Mouse (Mus musculus): ENCODE data around the gene Cmip. TPM values are rescaled to one million over a fixed set of nuclear protein-coding genes. Genes with fewer than 3 reads are reported as not detected.

The Cmip gene
- 31.8 and 32.1 TPM in 2 replicates for polyA plus RNA-seq (2015; fragmentation: Nextera tagmentation; extraction: Ambion mirVana)

DNA sequence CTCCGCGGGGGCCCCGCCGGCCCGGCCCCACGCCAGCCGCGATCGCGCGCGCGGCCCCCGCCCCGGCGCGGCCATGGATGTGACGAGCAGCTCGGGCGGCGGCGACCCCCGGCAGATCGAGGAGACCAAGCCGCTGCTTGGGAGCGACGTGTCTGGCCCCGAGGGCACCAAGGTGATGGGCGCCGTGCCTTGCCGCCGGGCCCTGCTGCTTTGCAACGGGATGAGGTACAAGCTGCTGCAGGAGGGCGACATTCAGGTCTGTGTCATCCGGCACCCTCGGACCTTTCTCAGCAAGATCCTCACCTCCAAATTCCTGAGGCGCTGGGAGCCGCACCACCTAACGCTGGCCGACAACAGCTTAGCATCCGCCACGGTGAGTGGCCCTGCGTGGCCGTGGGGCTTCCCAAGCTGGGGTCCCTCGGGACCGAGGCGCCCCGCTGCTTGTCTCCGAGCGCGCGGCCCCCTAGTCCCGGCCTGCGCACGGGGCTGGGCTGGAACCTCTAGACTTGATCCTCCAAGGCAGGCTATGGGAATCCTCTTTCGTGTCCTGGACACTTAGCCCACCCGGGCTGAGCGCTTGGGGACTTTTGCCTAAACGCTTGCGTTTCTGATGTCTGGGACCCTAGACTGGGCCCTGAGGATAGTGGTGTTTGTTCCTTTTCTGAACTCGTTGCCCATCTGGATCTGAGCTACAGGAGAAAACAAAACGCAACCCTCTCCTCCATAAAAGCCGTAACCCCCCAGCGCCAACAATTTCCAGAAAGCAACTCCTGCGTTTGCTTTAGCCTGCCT lies at the start of gene Cmip:
Gene Cmip, plus strand, starts transcription at position 36 of the 792 bp plus-strand sequence.
- peaks cover 44% of the 10 kb centered on the region for H3K4me1 ChIP-seq
- under 1% methylated on average over 56 of the region's 65 CpGs for WGBS
- H3K9me3 ChIP-seq: no peaks in the 10 kb centered on the region
- ATAC-seq (ENCODE audit: insufficient read depth, low FRiP score, low read depth): 0 out of 2 replicates have a peak, but pooled peaks have one; percentile 2
- no peaks in the 10 kb centered on the region for H3K36me3 ChIP-seq
- peak within 1 kb of the TSS; percentile 95 for H3K9ac ChIP-seq
- peak within 1 kb of the TSS; percentile 91 for H3K4me3 ChIP-seq (replicated peaks)
- peak within 1 kb of the TSS; percentile 89 for H3K4me2 ChIP-seq
- H3K27me3 ChIP-seq (replicated peaks): no peaks in the 10 kb centered on the region
- H3K27ac ChIP-seq: peak within 1 kb of the TSS; percentile 90

DNA sequence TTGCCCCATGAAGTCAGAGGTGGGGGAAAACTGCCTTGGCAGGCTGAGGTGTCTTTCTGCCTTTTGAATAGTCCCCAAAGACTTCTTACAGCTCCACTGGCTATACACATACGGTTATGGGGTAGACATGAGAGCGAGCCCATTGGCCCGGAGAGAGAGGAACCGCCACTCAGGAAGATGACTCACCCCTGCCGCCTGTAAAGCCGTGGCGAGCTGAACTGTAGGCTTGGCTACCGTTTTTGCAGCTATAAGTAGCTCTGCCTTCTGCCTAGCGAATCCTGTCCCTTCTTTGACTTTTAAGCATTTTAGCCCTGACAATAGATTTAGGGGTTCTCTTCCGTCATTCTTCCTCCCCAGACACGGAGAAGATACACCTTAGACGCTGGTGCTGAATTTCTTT lies 47.7 kb upstream of the Cmip start:
- no peak overlapping the region for H3K9ac ChIP-seq
- H3K27ac ChIP-seq: no peak overlapping the region
- no peaks in the 10 kb centered on the region for H3K27me3 ChIP-seq (replicated peaks)
- no peaks in the 10 kb centered on the region for H3K9me3 ChIP-seq
- ATAC-seq (ENCODE audit: insufficient read depth, low FRiP score, low read depth): no peak
- H3K4me1 ChIP-seq: no peaks in the 10 kb centered on the region
- H3K4me2 ChIP-seq: no peak overlapping the region
- H3K4me3 ChIP-seq (replicated peaks): no peak overlapping the region
- WGBS: 81% methylated on average over 12 of the region's 12 CpGs
- peaks cover 8% of the 10 kb centered on the region; the same call in 1 of the 2 replicates for H3K36me3 ChIP-seq

DNA sequence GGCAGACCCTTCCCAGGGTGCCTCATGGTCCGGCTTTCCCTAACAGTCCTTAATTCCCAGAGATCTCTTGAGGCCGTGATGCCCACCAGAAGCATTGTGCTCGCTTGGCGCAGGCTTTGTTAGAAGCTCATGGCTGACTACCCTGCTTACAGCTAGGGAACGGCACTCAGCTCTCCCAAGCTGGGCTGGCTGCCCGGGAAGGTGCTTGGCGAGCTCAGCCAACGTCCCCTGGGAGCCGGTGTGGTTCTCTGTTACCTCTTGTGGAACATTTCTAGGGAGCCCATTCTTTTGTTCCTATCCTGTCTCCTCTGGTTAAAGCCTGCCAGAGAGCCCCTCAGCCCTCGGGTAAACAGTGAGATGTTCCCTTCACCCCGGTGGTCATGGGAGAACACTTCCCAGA lies 44.8 kb upstream of the Cmip start:
- H3K4me3 ChIP-seq (replicated peaks): no peak overlapping the region
- no peaks in the 10 kb centered on the region for H3K4me1 ChIP-seq
- H3K27me3 ChIP-seq (replicated peaks): no peaks in the 10 kb centered on the region
- H3K4me2 ChIP-seq: no peak overlapping the region
- ATAC-seq (ENCODE audit: insufficient read depth, low FRiP score, low read depth): no peak
- H3K9ac ChIP-seq: no peak overlapping the region
- no peaks in the 10 kb centered on the region for H3K9me3 ChIP-seq
- no peaks in the 10 kb centered on the region for H3K36me3 ChIP-seq
- WGBS: 85% methylated on average over 11 of the region's 11 CpGs
- no peak overlapping the region for H3K27ac ChIP-seq

DNA sequence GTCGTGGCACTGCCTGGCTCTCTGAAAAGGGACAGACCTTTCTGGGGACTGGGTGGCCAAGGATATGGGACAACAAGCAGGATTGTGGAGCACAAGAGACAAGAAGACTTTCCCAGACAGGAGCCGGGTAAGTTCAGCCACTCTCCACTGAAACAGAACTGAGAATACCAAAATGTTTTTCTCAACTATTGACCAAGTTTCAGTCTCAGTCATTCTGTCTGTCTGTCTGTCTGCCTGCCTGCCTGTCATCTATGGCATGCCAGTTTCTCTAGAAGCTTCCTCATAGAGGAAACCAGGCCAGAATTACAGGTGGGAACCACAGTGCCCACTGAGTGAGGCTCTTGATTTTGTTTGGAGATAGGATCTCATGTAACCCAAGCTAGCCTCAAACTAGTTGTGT lies 39.1 kb upstream of the Cmip start:
- H3K27ac ChIP-seq: no peak overlapping the region
- 77% methylated on average over 2 of the region's 2 CpGs for whole genome bisulfite sequencing
- H3K9me3 ChIP-seq: no peaks in the 10 kb centered on the region
- no peak overlapping the region for H3K9ac ChIP-seq
- H3K4me1 ChIP-seq: no peaks in the 10 kb centered on the region
- H3K36me3 ChIP-seq: no peaks in the 10 kb centered on the region
- H3K27me3 ChIP-seq (replicated peaks): no peaks in the 10 kb centered on the region
- ATAC-seq (ENCODE audit: insufficient read depth, low FRiP score, low read depth): no peak
- H3K4me2 ChIP-seq: no peak overlapping the region
- H3K4me3 ChIP-seq (replicated peaks): no peak overlapping the region

DNA sequence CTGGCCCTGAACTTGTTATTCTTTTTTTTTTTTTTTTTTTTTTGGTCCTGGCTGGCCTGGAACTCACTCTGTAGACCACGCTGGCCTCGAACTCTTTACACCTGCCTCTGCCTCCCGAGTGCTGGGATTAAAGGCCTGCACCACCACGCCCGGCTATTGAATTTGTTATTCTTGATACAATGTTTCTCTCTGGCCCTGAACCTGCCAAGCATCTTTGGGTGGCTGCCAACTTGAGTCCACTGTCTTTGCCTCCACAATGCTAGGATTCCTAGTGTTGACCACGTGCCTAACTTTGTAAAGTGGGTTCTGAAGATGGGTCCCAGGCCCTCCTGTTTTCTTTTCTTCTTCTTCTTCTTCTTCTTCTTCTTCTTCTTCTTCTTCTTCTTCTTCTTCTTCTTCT lies 34.5 kb upstream of the Cmip start:
- no peak for ATAC-seq (ENCODE audit: insufficient read depth, low FRiP score, low read depth)
- WGBS: 57% methylated on average over 6 of the region's 6 CpGs
- no peaks in the 10 kb centered on the region for H3K27me3 ChIP-seq (replicated peaks)
- H3K4me2 ChIP-seq: no peak overlapping the region
- H3K9ac ChIP-seq: no peak overlapping the region
- peaks cover 3% of the 10 kb centered on the region; the same call in 1 of the 2 replicates for H3K4me1 ChIP-seq
- no peak overlapping the region for H3K4me3 ChIP-seq (replicated peaks)
- no peak overlapping the region for H3K27ac ChIP-seq
- no peaks in the 10 kb centered on the region for H3K9me3 ChIP-seq
- H3K36me3 ChIP-seq: no peaks in the 10 kb centered on the region

DNA sequence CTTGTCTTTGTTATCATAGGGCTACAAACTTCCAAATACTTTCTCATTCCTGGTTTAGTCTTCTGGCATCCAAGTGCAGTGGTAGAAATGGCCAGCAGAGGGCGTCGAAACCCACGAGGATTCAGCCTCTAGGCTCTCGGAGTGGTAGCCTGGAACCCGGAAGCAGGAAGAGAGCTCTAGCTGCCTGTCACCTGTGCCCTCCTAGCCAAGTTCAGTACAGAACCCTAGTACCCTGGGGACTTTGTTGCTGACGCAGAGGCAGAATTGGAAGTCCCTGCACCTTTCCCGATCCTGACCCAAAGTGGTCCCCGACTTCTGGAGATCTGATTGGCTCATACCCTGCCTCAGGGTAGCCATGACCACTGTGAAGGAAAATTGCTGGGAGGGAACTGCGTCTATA lies 32.2 kb upstream of the Cmip start:
- H3K4me2 ChIP-seq: peak overlapping the region; percentile 57
- peak; percentile 82 for ATAC-seq (ENCODE audit: insufficient read depth, low FRiP score, low read depth)
- 9% methylated on average over 9 of the region's 9 CpGs for WGBS
- H3K9ac ChIP-seq: no peak overlapping the region
- peak overlapping the region; percentile 34 for H3K4me3 ChIP-seq (replicated peaks)
- H3K36me3 ChIP-seq: no peaks in the 10 kb centered on the region
- H3K9me3 ChIP-seq: no peaks in the 10 kb centered on the region
- no peaks in the 10 kb centered on the region for H3K27me3 ChIP-seq (replicated peaks)
- H3K4me1 ChIP-seq: peaks cover 3% of the 10 kb centered on the region; the same call in 1 of the 2 replicates
- H3K27ac ChIP-seq: no peak overlapping the region

DNA sequence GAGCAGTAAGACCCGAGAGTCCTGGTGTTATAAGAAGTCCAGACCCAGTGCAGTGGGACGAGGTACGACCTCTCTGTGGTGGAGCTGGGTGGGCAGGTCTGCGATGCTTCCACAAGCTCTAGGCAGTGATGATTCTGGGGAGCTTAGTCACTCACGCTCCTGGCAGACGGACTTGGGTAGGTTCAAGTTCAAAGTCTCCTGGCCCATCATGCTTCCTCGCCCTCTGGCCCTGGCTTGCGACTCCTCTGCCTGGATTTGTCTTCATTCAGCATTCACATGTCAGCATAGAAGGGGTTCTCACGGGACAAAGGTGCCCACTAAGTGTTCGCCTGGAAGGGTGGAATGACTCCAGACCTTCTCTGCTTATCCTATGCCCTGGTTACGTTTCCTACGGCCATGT lies 30.6 kb upstream of the Cmip start:
- WGBS: 83% methylated on average over 12 of the region's 12 CpGs
- Histone ChIP-seq H3K4me3 (replicated peaks) (no peak overlapping the region), H3K27me3 (replicated peaks) (no peaks in the 10 kb centered on the region), H3K9ac (no peak overlapping the region), H3K4me1 (peaks cover 3% of the 10 kb centered on the region; the same call in 1 of the 2 replicates), H3K4me2 (no peak overlapping the region), H3K9me3 (no peaks in the 10 kb centered on the region), H3K27ac (no peak overlapping the region), H3K36me3 (no peaks in the 10 kb centered on the region)
- no peak for ATAC-seq (ENCODE audit: insufficient read depth, low FRiP score, low read depth)

DNA sequence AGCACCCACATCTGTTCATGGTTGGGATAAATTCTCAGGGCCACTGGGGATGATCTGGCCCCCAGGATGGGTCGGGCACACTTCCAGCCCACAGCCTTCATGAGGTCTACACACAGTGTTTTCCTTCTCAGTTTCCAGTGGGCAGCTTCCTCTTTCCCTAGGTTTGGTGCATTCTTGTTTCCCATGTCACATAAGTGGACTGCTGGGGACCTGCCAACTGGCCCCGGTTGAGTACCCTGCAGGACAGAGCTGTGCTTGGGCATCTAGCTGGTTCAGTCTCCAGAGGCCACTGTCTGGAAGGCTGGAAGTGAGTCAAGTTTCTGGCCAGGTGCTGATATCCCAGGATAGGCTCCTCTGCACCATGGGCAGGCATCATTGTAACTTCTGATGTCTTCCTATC lies 29.5 kb upstream of the Cmip start:
- Histone ChIP-seq H3K27ac (no peak overlapping the region), H3K9me3 (no peaks in the 10 kb centered on the region), H3K27me3 (replicated peaks) (no peaks in the 10 kb centered on the region), H3K9ac (no peak overlapping the region), H3K36me3 (no peaks in the 10 kb centered on the region), H3K4me2 (no peak overlapping the region), H3K4me3 (replicated peaks) (no peak overlapping the region), H3K4me1 (peaks cover 3% of the 10 kb centered on the region; the same call in 1 of the 2 replicates)
- WGBS: 75% methylated on average over 2 of the region's 2 CpGs
- ATAC-seq (ENCODE audit: insufficient read depth, low FRiP score, low read depth): no peak

DNA sequence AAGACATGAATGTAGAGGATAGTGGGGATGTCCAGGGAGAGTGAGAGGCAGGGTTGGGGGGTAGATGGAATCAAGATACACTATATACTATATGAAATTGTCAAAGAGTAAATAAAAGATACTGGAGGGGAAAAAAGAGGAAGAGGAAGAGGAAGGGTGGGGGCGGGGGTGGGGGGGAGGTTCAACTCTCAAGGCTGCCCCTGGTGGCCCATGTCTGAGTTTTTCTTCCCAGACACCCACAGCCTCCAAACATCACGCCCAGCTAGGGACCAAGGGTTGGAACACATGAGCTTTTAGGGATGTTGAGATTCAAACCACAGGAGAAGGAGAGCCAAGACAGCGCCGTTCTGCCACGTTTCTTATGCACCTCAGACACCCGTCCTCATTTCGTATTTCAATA lies 23.7 kb upstream of the Cmip start:
- ATAC-seq (ENCODE audit: insufficient read depth, low FRiP score, low read depth): no peak
- no peaks in the 10 kb centered on the region for H3K4me1 ChIP-seq
- no peak overlapping the region for H3K4me2 ChIP-seq
- no peak overlapping the region for H3K9ac ChIP-seq
- no peaks in the 10 kb centered on the region for H3K9me3 ChIP-seq
- no peak overlapping the region for H3K4me3 ChIP-seq (replicated peaks)
- no peaks in the 10 kb centered on the region for H3K36me3 ChIP-seq
- no peak overlapping the region for H3K27ac ChIP-seq
- WGBS: 80% methylated on average over 7 of the region's 7 CpGs
- H3K27me3 ChIP-seq (replicated peaks): no peaks in the 10 kb centered on the region

DNA sequence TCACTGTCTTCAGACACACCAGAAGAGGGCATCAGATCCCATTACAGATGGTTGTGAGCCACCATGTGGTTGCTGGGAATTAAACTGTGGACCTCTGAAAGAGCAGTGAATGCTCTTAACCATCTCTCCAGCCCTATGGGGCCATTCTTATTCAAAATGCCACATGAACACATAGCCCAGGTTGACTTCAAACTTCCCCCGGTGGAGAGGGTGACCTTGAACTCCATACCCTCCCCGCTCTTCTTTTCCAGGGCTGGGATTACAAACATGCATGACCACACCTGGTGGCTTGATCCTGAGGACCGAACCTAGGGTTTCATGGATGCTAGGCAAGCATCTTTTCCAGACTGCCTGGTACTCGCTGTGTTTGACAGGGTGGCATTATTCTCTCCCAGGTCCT lies 20.3 kb upstream of the Cmip start:
- no peak for ATAC-seq (ENCODE audit: insufficient read depth, low FRiP score, low read depth)
- H3K9me3 ChIP-seq: no peaks in the 10 kb centered on the region
- H3K4me3 ChIP-seq (replicated peaks): no peak overlapping the region
- no peaks in the 10 kb centered on the region for H3K36me3 ChIP-seq
- H3K4me1 ChIP-seq: no peaks in the 10 kb centered on the region
- H3K9ac ChIP-seq: no peak overlapping the region
- H3K27me3 ChIP-seq (replicated peaks): no peaks in the 10 kb centered on the region
- no peak overlapping the region for H3K27ac ChIP-seq
- no peak overlapping the region for H3K4me2 ChIP-seq
- 93% methylated on average over 4 of the region's 4 CpGs for WGBS

DNA sequence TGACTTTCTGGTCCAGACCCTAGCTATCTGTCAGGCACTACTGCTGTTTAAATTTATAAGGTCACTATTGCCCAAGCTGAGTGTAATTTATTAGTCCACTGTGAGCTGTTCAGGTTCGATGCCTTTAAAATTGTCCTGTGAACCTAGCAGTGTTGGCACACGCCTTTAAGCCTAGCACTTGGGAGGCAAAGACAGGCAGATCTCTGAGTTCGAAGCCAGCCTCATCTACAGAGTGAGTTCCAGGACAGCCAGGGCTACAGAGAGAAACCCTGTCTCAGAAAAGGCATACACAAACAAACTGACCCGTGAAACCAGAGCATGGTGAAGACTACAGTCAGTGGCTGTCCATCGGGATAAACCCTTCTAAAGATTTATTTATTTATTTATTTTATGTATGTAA lies 16.5 kb upstream of the Cmip start:
- no peak for ATAC-seq (ENCODE audit: insufficient read depth, low FRiP score, low read depth)
- Histone ChIP-seq H3K27ac (no peak overlapping the region), H3K4me1 (no peaks in the 10 kb centered on the region), H3K4me2 (no peak overlapping the region), H3K9me3 (no peaks in the 10 kb centered on the region), H3K27me3 (replicated peaks) (no peaks in the 10 kb centered on the region), H3K36me3 (no peaks in the 10 kb centered on the region), H3K4me3 (replicated peaks) (no peak overlapping the region), H3K9ac (no peak overlapping the region)
- WGBS: 78% methylated on average over 5 of the region's 5 CpGs

DNA sequence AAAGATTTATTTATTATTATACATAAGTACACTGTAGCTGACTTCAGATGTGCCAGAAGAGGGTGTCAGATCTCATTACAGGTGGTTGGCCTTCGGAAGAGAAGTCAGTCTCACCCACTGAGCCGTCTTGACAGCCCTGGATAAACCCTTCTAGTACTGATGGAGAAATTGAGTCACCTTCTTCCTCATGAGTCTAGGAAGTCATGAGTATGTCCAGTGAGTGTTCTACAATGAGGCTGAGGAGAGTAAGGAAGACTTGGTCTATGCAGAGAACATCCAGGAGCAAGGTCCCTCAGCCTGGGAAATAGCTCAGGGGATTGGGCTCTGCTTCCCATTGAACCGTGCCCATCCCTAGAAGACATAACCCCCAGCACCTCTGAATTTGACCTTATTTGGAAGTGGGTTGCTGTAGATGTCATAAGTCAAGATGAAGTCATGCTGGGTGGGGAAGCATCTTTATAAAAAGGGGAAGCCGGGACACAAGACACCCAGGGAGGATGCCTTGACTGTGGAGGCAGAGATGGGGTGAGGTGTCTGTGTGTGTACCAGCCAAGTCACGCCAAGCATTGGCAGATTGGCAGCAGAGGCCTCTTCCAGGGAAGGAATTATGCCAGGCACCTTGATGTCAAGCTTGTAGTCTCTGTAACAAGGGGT lies 15.9 kb upstream of the Cmip start:
- Histone ChIP-seq H3K4me3 (replicated peaks) (no peak overlapping the region), H3K27me3 (replicated peaks) (no peaks in the 10 kb centered on the region), H3K9me3 (no peaks in the 10 kb centered on the region), H3K9ac (no peak overlapping the region), H3K4me1 (no peaks in the 10 kb centered on the region), H3K27ac (no peak overlapping the region), H3K36me3 (no peaks in the 10 kb centered on the region), H3K4me2 (no peak overlapping the region)
- ATAC-seq (ENCODE audit: insufficient read depth, low FRiP score, low read depth): no peak
- WGBS: 67% methylated on average over 5 of the region's 5 CpGs

Measured in stomach, embryonic 15.5 days (tissue).